Mouse (Mus musculus): ENCODE results near the gene Zc3h12d. TPM values are rescaled to one million over a fixed set of nuclear protein-coding genes. Genes with fewer than 3 reads are reported as not detected.

Zc3h12d gene
- total RNA-seq (2021), result under 1 TPM; 0.09 to 0.21 TPM
- long read RNA-seq, experiment 1, result 0 reads
- long read RNA-seq, experiment 2, result 0 reads

GRCm38 (mm10) chr10:7832171-7832676 is at the start of gene Zc3h12d:
Gene Zc3h12d (plus strand): TSS chr10:7832470.
- no peak for DNase-seq (ENCODE audit: low spot score in 2 of 2)

- DNase-seq (ENCODE audit: low spot score in 2 of 2), result no peak
Measured at GRCm38 (mm10) chr10:7787319-7787718, 45.0 kb upstream of the Zc3h12d start.

GRCm38 (mm10) chr10:7792254-7792750 is 40.0 kb upstream of the Zc3h12d start:
- no peak for DNase-seq (ENCODE audit: low spot score in 2 of 2)

- peak; percentile 89 to 92 for DNase-seq (ENCODE audit: low spot score in 2 of 2)
Measured at GRCm38 (mm10) chr10:7792751-7793385, 39.4 kb upstream of the Zc3h12d start, which contains the start of the genes Ginm1 and Ppil4. Gene Ginm1 (minus strand): TSS chr10:7792824. Gene Ppil4 (plus strand): TSS chr10:7792891.

GRCm38 (mm10) chr10:7801258-7801657 is 31.0 kb upstream of the Zc3h12d start:
- DNase-seq (ENCODE audit: low spot score in 2 of 2), result no peak

- DNase-seq (ENCODE audit: low spot score in 2 of 2), result no peak
Measured at GRCm38 (mm10) chr10:7802519-7803140, 29.6 kb upstream of the Zc3h12d start.

- peak; percentile 37 to 75 for DNase-seq (ENCODE audit: low spot score in 2 of 2)
Measured at GRCm38 (mm10) chr10:7809937-7810336, 22.3 kb upstream of the Zc3h12d start.

GRCm38 (mm10) chr10:7816476-7816875 is 15.8 kb upstream of the Zc3h12d start:
- DNase-seq (ENCODE audit: low spot score in 2 of 2), result no peak

GRCm38 (mm10) chr10:7818676-7819075 is 13.6 kb upstream of the Zc3h12d start:
- no peak for DNase-seq (ENCODE audit: low spot score in 2 of 2)

- DNase-seq (ENCODE audit: low spot score in 2 of 2), result no peak
Measured at GRCm38 (mm10) chr10:7819156-7819555, 13.1 kb upstream of the Zc3h12d start.

GRCm38 (mm10) chr10:7819603-7820002 is 12.7 kb upstream of the Zc3h12d start:
- no peak for DNase-seq (ENCODE audit: low spot score in 2 of 2)

- no peak for DNase-seq (ENCODE audit: low spot score in 2 of 2)
Measured at GRCm38 (mm10) chr10:7820171-7820570, 12.1 kb upstream of the Zc3h12d start.

GRCm38 (mm10) chr10:7821981-7822380 is 10.3 kb upstream of the Zc3h12d start:
- no peak for DNase-seq (ENCODE audit: low spot score in 2 of 2)

GRCm38 (mm10) chr10:7824663-7825280 is 7.5 kb upstream of the Zc3h12d start:
- no peak for DNase-seq (ENCODE audit: low spot score in 2 of 2)

- DNase-seq (ENCODE audit: low spot score in 2 of 2), result no peak
Measured at GRCm38 (mm10) chr10:7825281-7825665, 7.0 kb upstream of the Zc3h12d start.

- DNase-seq (ENCODE audit: low spot score in 2 of 2), result no peak
Measured at GRCm38 (mm10) chr10:7826106-7826505, 6.2 kb upstream of the Zc3h12d start.

- DNase-seq (ENCODE audit: low spot score in 2 of 2), result no peak
Measured at GRCm38 (mm10) chr10:7833377-7834165, 1.3 kb downstream of the Zc3h12d start.

GRCm38 (mm10) chr10:7834671-7835225 is 2.5 kb downstream of the Zc3h12d start:
- DNase-seq (ENCODE audit: low spot score in 2 of 2), result no peak

- DNase-seq (ENCODE audit: low spot score in 2 of 2), result no peak
Measured at GRCm38 (mm10) chr10:7836902-7837301, 4.6 kb downstream of the Zc3h12d start.

GRCm38 (mm10) chr10:7837446-7837845 is 5.2 kb downstream of the Zc3h12d start:
- DNase-seq (ENCODE audit: low spot score in 2 of 2), result no peak

- DNase-seq (ENCODE audit: low spot score in 2 of 2), result no peak
Measured at GRCm38 (mm10) chr10:7838036-7838435, 5.8 kb downstream of the Zc3h12d start.

Data from layer of hippocampus, postnatal 14 days (tissue).